Mouse (Mus musculus): ENCODE measurements at regions not wholly inside any gene's neighbourhood (a gene's known extent, or its start where the extent isn't known, plus 50 kb on each side); places are given as distances from the start of the nearest gene placed in this dataset.

DNA sequence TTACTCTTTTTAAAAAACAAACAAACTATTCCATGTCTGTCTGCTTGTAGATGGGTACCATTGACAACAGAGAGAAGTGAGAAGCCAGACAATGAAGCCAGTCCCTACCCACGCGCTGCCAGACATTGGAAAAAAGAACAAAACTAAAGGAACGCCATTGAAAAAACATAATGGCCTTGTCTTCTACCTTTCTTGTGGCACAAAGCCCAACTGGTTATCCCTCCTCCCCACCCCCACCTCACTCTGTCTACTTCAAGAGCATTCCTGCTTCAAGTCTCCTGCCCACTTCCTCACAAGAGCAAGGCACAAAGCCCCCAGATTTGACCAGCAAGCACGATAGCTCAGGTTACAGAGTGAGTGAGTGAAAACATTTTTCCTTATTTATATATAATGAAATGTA is 355.6 kb upstream of the Plxna2 start:
- TF ChIP-seq MYOD1 (IDR thresholded peaks at IDR 0.05; ENCODE audit: control insufficient read depth in 1 of 3, insufficient read length in 2 of 3, low read depth in 2 of 3): no peak
- TF ChIP-seq MAX (IDR thresholded peaks at IDR 0.05; ENCODE audit: low read depth): no peak
- no peak for TF ChIP-seq POLR2A (IDR thresholded peaks at IDR 0.05; ENCODE audit: insufficient read length, low read depth)

Measured in myocyte (in vitro differentiated cells).